ENCODE assay signal across 9 mouse cellular contexts in genomic region chr11:50669542-50670362, GRCm38 (mm10).
DNase-seq lines count a peak whose midpoint lies in the region; ATAC-seq lines count a peak whose summit lies in the region.
"Had no signal": no experiment of that assay in that cellular context is flagged by ENCODE, and none has a peak within 500 bp of the region (broad histone marks: within the 10 kb centered on the region; RNA-seq: fewer than 3 reads in every experiment).

No protein-coding gene starts in this region.

- ATAC-seq in heart, embryonic 11.5 days (replicated peaks; ENCODE audit: insufficient number of reproducible peaks, low FRiP score, low TSS enrichment) = no peak
- ATAC-seq in kidney, embryonic 15.5 days (replicated peaks; ENCODE audit: low FRiP score) = peak; percentile 54; the same call in 1 of the 2 replicates
- no peak for ATAC-seq in neural tube, embryonic 15.5 days (ENCODE audit: low FRiP score)
- no peak for ATAC-seq in liver, embryonic 11.5 days (replicated peaks; ENCODE audit: low FRiP score)

- H3K9me3 ChIP-seq in heart, embryonic 11.5 days (replicated peaks; ENCODE audit: control insufficient read depth, low read length) = no peaks in the 10 kb centered on the region
- no peaks in the 10 kb centered on the region for H3K9me3 ChIP-seq in kidney, embryonic 15.5 days (replicated peaks)
- no peaks in the 10 kb centered on the region for H3K9me3 ChIP-seq in neural tube, embryonic 15.5 days (replicated peaks)
- H3K9me3 ChIP-seq in liver, embryonic 11.5 days (ENCODE audit: control insufficient read depth, low read length) = no peaks in the 10 kb centered on the region
- H3K9me3 ChIP-seq: limb, embryonic 13.5 days had no signal

- H3K4me3 ChIP-seq in heart, embryonic 11.5 days (ENCODE audit: low read depth, low read length) = no peak overlapping the region
- no peak overlapping the region for H3K4me3 ChIP-seq in kidney, embryonic 15.5 days (replicated peaks)
- no peak overlapping the region for H3K4me3 ChIP-seq in neural tube, embryonic 15.5 days (replicated peaks)
- H3K4me3 ChIP-seq in liver, embryonic 11.5 days (ENCODE audit: low read depth, low read length) = no peak overlapping the region
- H3K4me3 ChIP-seq: limb, embryonic 13.5 days had no signal

- 74% methylated on average over 9 of the region's 9 CpGs for WGBS in heart, embryonic 11.5 days (ENCODE audit: insufficient replicate concordance)
- WGBS in kidney, embryonic 15.5 days = 59% methylated on average over 9 of the region's 9 CpGs
- 83% methylated on average over 9 of the region's 9 CpGs for WGBS in neural tube, embryonic 15.5 days
- 76% methylated on average over 9 of the region's 9 CpGs for WGBS in liver, embryonic 11.5 days

- no peak overlapping the region for H3K4me2 ChIP-seq in heart, embryonic 11.5 days
- H3K4me2 ChIP-seq in kidney, embryonic 15.5 days = no peak overlapping the region
- H3K4me2 ChIP-seq in neural tube, embryonic 15.5 days = no peak overlapping the region
- no peak overlapping the region for H3K4me2 ChIP-seq in liver, embryonic 11.5 days
- H3K4me2 ChIP-seq: limb, embryonic 13.5 days had no signal

- no peak overlapping the region for H3K9ac ChIP-seq in heart, embryonic 11.5 days (ENCODE audit: low read depth, low read length)
- no peak overlapping the region for H3K9ac ChIP-seq in kidney, embryonic 15.5 days
- H3K9ac ChIP-seq in neural tube, embryonic 15.5 days (replicated peaks) = no peak overlapping the region
- H3K9ac ChIP-seq in liver, embryonic 11.5 days (ENCODE audit: low read depth, low read length) = no peak overlapping the region
- H3K9ac ChIP-seq: limb, embryonic 13.5 days had no signal

- H3K27me3 ChIP-seq in heart, embryonic 11.5 days (ENCODE audit: control insufficient read depth, insufficient read depth, low read length) = no peaks in the 10 kb centered on the region
- no peaks in the 10 kb centered on the region for H3K27me3 ChIP-seq in kidney, embryonic 15.5 days
- no peaks in the 10 kb centered on the region for H3K27me3 ChIP-seq in neural tube, embryonic 15.5 days (replicated peaks)
- no peaks in the 10 kb centered on the region for H3K27me3 ChIP-seq in liver, embryonic 11.5 days (replicated peaks; ENCODE audit: control insufficient read depth, insufficient read depth, low read length)
- H3K27me3 ChIP-seq: limb, embryonic 13.5 days had no signal

- no peaks in the 10 kb centered on the region for H3K36me3 ChIP-seq in heart, embryonic 11.5 days (ENCODE audit: control insufficient read depth, insufficient read depth, low read length)
- no peaks in the 10 kb centered on the region for H3K36me3 ChIP-seq in kidney, embryonic 15.5 days
- H3K36me3 ChIP-seq in neural tube, embryonic 15.5 days = no peaks in the 10 kb centered on the region
- no peaks in the 10 kb centered on the region for H3K36me3 ChIP-seq in liver, embryonic 11.5 days (ENCODE audit: control insufficient read depth, insufficient read depth, low read length)
- H3K36me3 ChIP-seq: limb, embryonic 13.5 days had no signal

- H3K4me1 ChIP-seq in heart, embryonic 11.5 days (ENCODE audit: control insufficient read depth, insufficient read depth, low read length) = 0 out of 2 replicates have a peak, but pooled peaks cover 5% of the 10 kb centered on the region
- H3K4me1 ChIP-seq in kidney, embryonic 15.5 days = peaks cover 12% of the 10 kb centered on the region
- peaks cover 7% of the 10 kb centered on the region; the same call in 1 of the 2 replicates for H3K4me1 ChIP-seq in neural tube, embryonic 15.5 days
- no peaks in the 10 kb centered on the region for H3K4me1 ChIP-seq in liver, embryonic 11.5 days (replicated peaks; ENCODE audit: control insufficient read depth, insufficient read depth, low read length)

- no peak overlapping the region for H3K27ac ChIP-seq in heart, embryonic 11.5 days (ENCODE audit: low read depth, low read length)
- H3K27ac ChIP-seq in kidney, embryonic 15.5 days = no peak overlapping the region
- no peak overlapping the region for H3K27ac ChIP-seq in neural tube, embryonic 15.5 days (replicated peaks)
- no peak overlapping the region for H3K27ac ChIP-seq in liver, embryonic 11.5 days (ENCODE audit: low read depth, low read length)
- H3K27ac ChIP-seq: limb, embryonic 13.5 days had no signal

- DNase-seq in heart, adult 18-20 months = peak; percentile 91 to 92
- peak; percentile 80 for DNase-seq in adrenal gland, adult 8-10 months
- peak; percentile 74 for DNase-seq in gastrocnemius, adult 18-20 months (ENCODE audit: low spot score)
- DNase-seq in lung, postnatal 36 days = peak; percentile 62
- DNase-seq in liver, embryonic 11.5 days (ENCODE audit: low spot score) = no peak
